Mouse (Mus musculus): ENCODE results near the gene Alox12e. TPM values are rescaled to one million over a fixed set of nuclear protein-coding genes. Genes with fewer than 3 reads are reported as not detected.

Alox12e gene
- polyA plus RNA-seq, 1 experiment, result not detected

DNA sequence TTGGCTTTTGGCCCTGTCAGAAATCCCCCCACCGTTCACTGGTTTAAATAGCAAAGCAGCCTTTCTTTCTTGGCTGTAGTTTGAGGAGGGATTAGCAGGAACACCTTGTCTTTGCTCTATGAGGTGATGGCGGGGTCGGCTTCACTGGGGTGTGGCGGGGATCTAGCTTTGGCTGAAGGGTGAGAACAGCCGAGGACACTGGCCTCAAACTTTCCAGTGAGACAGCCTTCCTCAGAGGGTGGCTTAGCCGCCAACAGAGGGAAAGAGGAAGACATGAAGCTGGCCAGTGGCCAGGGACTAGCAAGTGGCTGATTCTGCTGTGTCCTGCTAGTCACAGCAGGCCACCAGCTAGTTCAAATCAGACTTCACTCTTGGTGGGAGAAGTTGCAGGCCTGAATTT, 33.2 kb downstream of the Alox12e start:
- H3K4me3 ChIP-seq (ENCODE audit: insufficient read depth, low read depth, low read length), result no peak overlapping the region
- no peaks in the 10 kb centered on the region for H3K36me3 ChIP-seq (ENCODE audit: control insufficient read depth, insufficient read depth, low read length)
- H3K27me3 ChIP-seq (replicated peaks; ENCODE audit: control insufficient read depth, insufficient read depth, low read length), result no peaks in the 10 kb centered on the region
- H3K4me1 ChIP-seq (ENCODE audit: control insufficient read depth, insufficient read depth, low read length), result no peaks in the 10 kb centered on the region
- 49% methylated on average over 6 of the region's 6 CpGs for WGBS
- TF ChIP-seq CTCF (conservative IDR thresholded peaks at IDR 0.05; ENCODE audit: insufficient read depth, insufficient read length, low read depth, low read length) (no peak), POLR2A (IDR thresholded peaks at IDR 0.05; ENCODE audit: low read depth, low read length) (no peak)
- peak; percentile 24 for DNase-seq
- no peak overlapping the region for H3K27ac ChIP-seq (ENCODE audit: insufficient read depth, low read depth, low read length)

DNA sequence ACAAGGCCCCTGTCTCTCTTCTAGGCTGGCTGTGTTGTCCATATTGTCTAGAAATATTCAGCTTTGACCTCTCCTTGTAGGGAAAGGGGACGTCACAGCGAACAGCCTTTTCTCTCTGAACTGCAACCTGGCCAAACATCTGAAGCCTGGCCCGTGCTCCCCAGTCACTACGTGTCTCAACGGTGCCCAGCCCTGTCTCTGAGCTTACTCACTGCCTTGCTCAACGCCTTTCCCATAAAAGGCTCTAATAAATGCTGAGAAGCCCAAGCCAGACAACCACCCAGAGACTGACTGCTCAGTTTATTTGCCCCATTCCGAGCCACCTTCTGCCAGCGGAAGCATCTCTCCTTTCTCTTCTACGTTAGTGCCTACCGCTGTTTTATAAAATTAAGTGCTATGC, 34.3 kb downstream of the Alox12e start:
- Histone ChIP-seq H3K27ac (ENCODE audit: insufficient read depth, low read depth, low read length) (no peak overlapping the region), H3K4me3 (ENCODE audit: insufficient read depth, low read depth, low read length) (no peak overlapping the region), H3K27me3 (replicated peaks; ENCODE audit: control insufficient read depth, insufficient read depth, low read length) (no peaks in the 10 kb centered on the region), H3K4me1 (ENCODE audit: control insufficient read depth, insufficient read depth, low read length) (no peaks in the 10 kb centered on the region; the same call in 1 of the 2 replicates), H3K36me3 (ENCODE audit: control insufficient read depth, insufficient read depth, low read length) (no peaks in the 10 kb centered on the region)
- no peak for TF ChIP-seq CTCF (conservative IDR thresholded peaks at IDR 0.05; ENCODE audit: insufficient read depth, insufficient read length, low read depth, low read length)
- no peak for TF ChIP-seq POLR2A (IDR thresholded peaks at IDR 0.05; ENCODE audit: low read depth, low read length)
- no peak for DNase-seq
- WGBS, result 89% methylated on average over 10 of the region's 10 CpGs

DNA sequence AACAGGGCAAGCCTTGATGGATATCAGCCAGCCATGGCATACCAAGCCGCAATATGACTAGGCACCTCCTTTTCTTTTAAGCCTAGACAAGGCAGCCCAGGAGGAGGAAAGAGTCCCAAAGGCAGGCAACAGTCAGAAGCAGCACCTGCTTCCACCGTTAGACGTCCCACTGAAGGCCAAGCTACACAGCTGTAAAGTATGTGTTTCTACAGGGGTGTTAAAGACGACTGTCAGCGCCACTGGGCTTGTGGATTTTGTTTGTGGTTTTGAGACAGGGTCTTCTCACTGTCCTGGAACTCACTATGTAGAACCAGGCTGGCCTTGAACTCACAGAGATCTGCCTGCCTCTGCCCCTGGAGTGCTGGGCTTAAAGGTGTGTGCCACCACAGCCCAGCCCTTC, 36.7 kb downstream of the Alox12e start:
- no peak for TF ChIP-seq POLR2A (IDR thresholded peaks at IDR 0.05; ENCODE audit: low read depth, low read length)
- TF ChIP-seq CTCF (conservative IDR thresholded peaks at IDR 0.05; ENCODE audit: insufficient read depth, insufficient read length, low read depth, low read length), result no peak
- Histone ChIP-seq H3K27ac (ENCODE audit: insufficient read depth, low read depth, low read length) (no peak overlapping the region), H3K36me3 (ENCODE audit: control insufficient read depth, insufficient read depth, low read length) (no peaks in the 10 kb centered on the region), H3K27me3 (replicated peaks; ENCODE audit: control insufficient read depth, insufficient read depth, low read length) (no peaks in the 10 kb centered on the region), H3K4me1 (ENCODE audit: control insufficient read depth, insufficient read depth, low read length) (no peaks in the 10 kb centered on the region; the same call in 1 of the 2 replicates), H3K4me3 (ENCODE audit: insufficient read depth, low read depth, low read length) (no peak overlapping the region)
- DNase-seq, result no peak
- WGBS, result 83% methylated on average over 5 of the region's 5 CpGs

DNA sequence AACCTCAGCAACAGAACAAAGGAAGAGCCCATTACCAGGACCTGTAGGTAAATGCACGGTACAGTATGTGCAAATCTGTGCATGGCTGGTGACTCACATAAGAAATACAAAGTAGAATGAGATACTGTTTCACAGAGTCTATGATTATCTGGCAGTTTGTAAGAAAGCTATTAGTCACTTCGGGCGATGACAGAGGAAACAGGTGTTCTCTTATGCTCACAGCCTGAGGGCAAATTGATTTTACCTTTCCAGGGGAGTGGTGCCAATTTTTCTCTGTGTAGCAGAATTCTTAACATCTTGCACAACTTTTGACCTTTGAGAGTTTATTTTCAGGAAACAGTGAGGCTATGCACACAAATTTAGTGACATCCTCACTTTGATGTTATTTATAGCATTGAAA, 37.7 kb downstream of the Alox12e start:
- DNase-seq, result no peak
- no peaks in the 10 kb centered on the region for H3K27me3 ChIP-seq (replicated peaks; ENCODE audit: control insufficient read depth, insufficient read depth, low read length)
- H3K4me1 ChIP-seq (ENCODE audit: control insufficient read depth, insufficient read depth, low read length), result no peaks in the 10 kb centered on the region; the same call in 1 of the 2 replicates
- no peak overlapping the region for H3K27ac ChIP-seq (ENCODE audit: insufficient read depth, low read depth, low read length)
- H3K36me3 ChIP-seq (ENCODE audit: control insufficient read depth, insufficient read depth, low read length), result no peaks in the 10 kb centered on the region
- WGBS, result 50% methylated on average over 3 of the region's 3 CpGs
- TF ChIP-seq POLR2A (IDR thresholded peaks at IDR 0.05; ENCODE audit: low read depth, low read length), result no peak
- TF ChIP-seq CTCF (conservative IDR thresholded peaks at IDR 0.05; ENCODE audit: insufficient read depth, insufficient read length, low read depth, low read length), result no peak
- H3K4me3 ChIP-seq (ENCODE audit: insufficient read depth, low read depth, low read length), result no peak overlapping the region

DNA sequence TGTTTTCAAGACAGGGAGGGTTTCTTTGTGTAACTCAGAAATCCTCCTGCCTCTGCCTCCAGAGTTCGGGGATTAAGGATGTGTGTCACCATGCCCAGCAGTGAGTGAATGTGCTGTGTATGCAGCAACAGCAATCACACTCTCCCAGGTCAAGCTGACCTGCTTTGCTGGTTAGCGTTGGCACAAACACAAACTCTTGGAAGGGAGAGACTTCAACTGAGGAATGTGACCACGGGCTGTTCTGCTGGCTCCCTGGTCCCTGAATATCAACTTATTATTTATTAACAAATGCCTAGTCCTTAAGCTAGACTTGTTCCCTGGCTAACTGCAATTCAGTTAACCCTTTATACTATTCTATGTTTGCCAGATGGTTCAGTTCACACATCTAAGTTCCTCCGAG, 38.8 kb downstream of the Alox12e start:
- H3K4me3 ChIP-seq (ENCODE audit: insufficient read depth, low read depth, low read length), result no peak overlapping the region
- no peaks in the 10 kb centered on the region for H3K36me3 ChIP-seq (ENCODE audit: control insufficient read depth, insufficient read depth, low read length)
- 45% methylated on average over 4 of the region's 4 CpGs for WGBS
- no peaks in the 10 kb centered on the region; the same call in 1 of the 2 replicates for H3K4me1 ChIP-seq (ENCODE audit: control insufficient read depth, insufficient read depth, low read length)
- no peaks in the 10 kb centered on the region for H3K27me3 ChIP-seq (replicated peaks; ENCODE audit: control insufficient read depth, insufficient read depth, low read length)
- peak; percentile 73 for DNase-seq
- TF ChIP-seq POLR2A (IDR thresholded peaks at IDR 0.05; ENCODE audit: low read depth, low read length), result no peak
- no peak for TF ChIP-seq CTCF (conservative IDR thresholded peaks at IDR 0.05; ENCODE audit: insufficient read depth, insufficient read length, low read depth, low read length)
- H3K27ac ChIP-seq (ENCODE audit: insufficient read depth, low read depth, low read length), result peak overlapping the region; percentile 24; the same call in 1 of the 2 replicates

DNA sequence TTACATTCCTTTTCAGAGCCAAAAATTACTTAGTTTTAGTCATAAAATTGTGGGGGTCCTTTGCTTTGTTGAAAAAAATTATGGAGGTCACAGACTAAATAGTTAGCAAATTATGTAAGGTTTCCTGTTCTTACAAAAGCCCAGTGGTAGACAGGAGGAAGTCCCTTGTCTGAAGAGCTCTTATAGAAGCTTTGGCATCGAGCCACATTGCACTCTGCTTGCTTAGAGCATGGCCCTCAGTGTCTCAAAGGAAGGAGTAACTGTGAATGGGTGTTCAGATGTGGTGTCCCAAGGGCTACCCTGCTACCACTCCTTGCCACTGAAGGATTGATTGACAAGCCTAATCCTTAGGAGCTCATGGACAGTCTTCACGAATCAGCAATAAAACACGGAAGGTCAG, 42.0 kb downstream of the Alox12e start:
- H3K27me3 ChIP-seq (replicated peaks; ENCODE audit: control insufficient read depth, insufficient read depth, low read length), result no peaks in the 10 kb centered on the region
- no peaks in the 10 kb centered on the region for H3K36me3 ChIP-seq (ENCODE audit: control insufficient read depth, insufficient read depth, low read length)
- WGBS, result 68% methylated on average over 3 of the region's 3 CpGs
- TF ChIP-seq POLR2A (IDR thresholded peaks at IDR 0.05; ENCODE audit: low read depth, low read length), result no peak
- TF ChIP-seq CTCF (conservative IDR thresholded peaks at IDR 0.05; ENCODE audit: insufficient read depth, insufficient read length, low read depth, low read length), result no peak
- DNase-seq, result peak; percentile 51
- H3K4me3 ChIP-seq (ENCODE audit: insufficient read depth, low read depth, low read length), result no peak overlapping the region
- H3K27ac ChIP-seq (ENCODE audit: insufficient read depth, low read depth, low read length), result no peak overlapping the region
- H3K4me1 ChIP-seq (ENCODE audit: control insufficient read depth, insufficient read depth, low read length), result no peaks in the 10 kb centered on the region; the same call in 1 of the 2 replicates

DNA sequence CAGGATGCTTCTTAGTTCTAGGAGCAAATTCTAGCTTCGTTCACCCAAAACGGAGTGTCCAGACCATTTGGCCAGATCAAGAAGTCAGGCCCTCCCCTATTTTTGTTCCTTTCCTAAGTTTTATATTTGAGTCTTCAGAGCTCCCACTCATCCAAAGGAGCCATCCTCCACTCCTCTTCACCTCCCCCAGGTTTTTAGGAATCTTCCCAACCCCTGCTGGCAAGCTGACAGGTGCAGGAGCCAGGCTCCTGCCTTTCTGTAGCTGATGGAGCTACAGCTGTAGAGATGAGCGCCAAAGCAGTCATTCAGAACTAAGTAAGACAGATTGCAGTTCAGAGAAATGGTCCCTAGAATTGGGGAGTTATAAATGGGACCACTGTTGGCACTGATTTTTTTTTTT, 43.5 kb downstream of the Alox12e start:
- WGBS, result 65% methylated on average over 3 of the region's 3 CpGs
- Histone ChIP-seq H3K27me3 (replicated peaks; ENCODE audit: control insufficient read depth, insufficient read depth, low read length) (no peaks in the 10 kb centered on the region), H3K4me1 (ENCODE audit: control insufficient read depth, insufficient read depth, low read length) (no peaks in the 10 kb centered on the region; the same call in 1 of the 2 replicates), H3K36me3 (ENCODE audit: control insufficient read depth, insufficient read depth, low read length) (no peaks in the 10 kb centered on the region), H3K27ac (ENCODE audit: insufficient read depth, low read depth, low read length) (no peak overlapping the region), H3K4me3 (ENCODE audit: insufficient read depth, low read depth, low read length) (no peak overlapping the region)
- DNase-seq, result no peak
- TF ChIP-seq CTCF (conservative IDR thresholded peaks at IDR 0.05; ENCODE audit: insufficient read depth, insufficient read length, low read depth, low read length), result no peak
- TF ChIP-seq POLR2A (IDR thresholded peaks at IDR 0.05; ENCODE audit: low read depth, low read length), result no peak
